Mouse (Mus musculus) MEL-GATA-1-ER (cell line): Measurements from ENCODE around the gene Cd46.

Source experiments
- DNase-seq: peaks from one replicate; pipeline ENCODE4 v3.0.0-alpha.2; 2012; ENCODE audit warnings: low read depth; ENCODE audit errors: extremely low read depth

The Cd46 gene

GRCm38 (mm10) chr1:195018089-195018999 is 73.7 kb downstream of the Cd46 start:
- DNase-seq: no peak

GRCm38 (mm10) chr1:195017626-195018025 is 74.4 kb downstream of the Cd46 start:
- no peak for DNase-seq

GRCm38 (mm10) chr1:195016811-195017501 is 75.1 kb downstream of the Cd46 start:
- no peak for DNase-seq

GRCm38 (mm10) chr1:195015281-195015680 is 76.8 kb downstream of the Cd46 start:
- DNase-seq: no peak

GRCm38 (mm10) chr1:195014201-195014885 is 77.7 kb downstream of the Cd46 start:
- DNase-seq: no peak

GRCm38 (mm10) chr1:195012531-195012930 is 79.5 kb downstream of the Cd46 start:
- DNase-seq: no peak

- DNase-seq: no peak
Measured at GRCm38 (mm10) chr1:195006267-195006666, 85.8 kb downstream of the Cd46 start.

GRCm38 (mm10) chr1:195004194-195004593 is 87.9 kb downstream of the Cd46 start:
- no peak for DNase-seq

- DNase-seq: no peak
Measured at GRCm38 (mm10) chr1:195003328-195003727, 88.7 kb downstream of the Cd46 start.

GRCm38 (mm10) chr1:194998396-194998795 is 93.7 kb downstream of the Cd46 start:
- DNase-seq: no peak

- DNase-seq: no peak
Measured at GRCm38 (mm10) chr1:194995196-194995595, 96.9 kb downstream of the Cd46 start.

GRCm38 (mm10) chr1:194994262-194994661 is 97.8 kb downstream of the Cd46 start:
- DNase-seq: no peak

- DNase-seq: no peak
Measured at GRCm38 (mm10) chr1:194993409-194993988, 98.5 kb downstream of the Cd46 start.

- no peak for DNase-seq
Measured at GRCm38 (mm10) chr1:194992589-194993317, 99.3 kb downstream of the Cd46 start.

GRCm38 (mm10) chr1:194991654-194992053 is 100.4 kb downstream of the Cd46 start:
- no peak for DNase-seq

- DNase-seq: no peak
Measured at GRCm38 (mm10) chr1:194990976-194991375, 101.1 kb downstream of the Cd46 start.

GRCm38 (mm10) chr1:194989024-194989423 is 103.0 kb downstream of the Cd46 start:
- DNase-seq: peak; percentile 58
